Mouse (Mus musculus) adrenal gland, adult 18-20 months (tissue): ENCODE data around the gene Kif13a. TPM values are rescaled to one million over a fixed set of nuclear protein-coding genes. Genes with fewer than 3 reads are reported as not detected.

Experiments used
- total RNA-seq, 2 experiments: library from RNA; stranded (reverse); gene quantifications; 1 replicate in 1 of 2; 2 replicates in 1 of 2; pipeline ENCODE4 v1.2.3; 2021

The Kif13a gene
- total RNA-seq, 2 experiments from 2014 or later: 27.1 to 30.5 TPM

Other genes starting within 250 kb of the Kif13a start
- gene Nup153, start 201.9 kb downstream of the Kif13a start, total RNA-seq: 10 to 100 TPM; 51.0 to 58.3 TPM
- gene Nhlrc1, start 85.0 kb upstream of the Kif13a start, total RNA-seq: 1 to 10 TPM; 4.8 to 5.9 TPM
- 10 to 100 TPM; 10.2 to 11.1 TPM for gene Kdm1b, start 113.6 kb upstream of the Kif13a start, total RNA-seq
- 10 to 100 TPM in 1 of 2 experiments, 1 to 10 TPM in 1; 5.4 to 10.3 TPM for gene Tpmt, start 114.9 kb upstream of the Kif13a start, total RNA-seq
- gene Dek, start 176.3 kb upstream of the Kif13a start, total RNA-seq: 10 to 100 TPM; 40.2 to 54.4 TPM
- gene Rnf144b, start 192.8 kb upstream of the Kif13a start, total RNA-seq: 1 to 10 TPM; 4.4 to 5.0 TPM